Mouse (Mus musculus) limb, embryonic 13.5 days (tissue): ENCODE measurements at regions not wholly inside any gene's neighbourhood (a gene's known extent, or its start where the extent isn't known, plus 50 kb on each side); places are given as distances from the start of the nearest gene placed in this dataset.
A peak's percentile ranks its signal among the peaks of the same experiment; 100 is the strongest.
"Not testable (repeated sequence)": the region's sequence is repeated elsewhere in the genome, so short reads cannot be mapped to it uniquely, and the experiment has no call there.

Experiments used
- ATAC-seq: fragments of 200-750 bp; cut with Nextera tagmentation; 2 replicates; pipeline ENCODE4 v1.8.0; 2017; ENCODE audit warnings: low read depth, moderate number of reproducible peaks, moderate TSS enrichment; ENCODE audit not compliant: low FRiP score
- H3K27ac ChIP-seq: fragments of 300-500 bp; sonication (generic); 2 replicates; pipeline ENCODE4 v1.5.1; 2015; ENCODE audit warnings: inconsistent platforms, mild to moderate bottlenecking, moderate library complexity
- H3K27me3 ChIP-seq: fragments of 300-500 bp; sonication (generic); 2 replicates; pipeline ENCODE4 v1.6.1; 2015; ENCODE audit warnings: mild to moderate bottlenecking, inconsistent platforms
- H3K36me3 ChIP-seq: fragments of 300-500 bp; sonication (generic); 2 replicates; pipeline ENCODE4 v1.6.1; 2015; ENCODE audit warnings: inconsistent platforms, mild to moderate bottlenecking, moderate library complexity
- H3K4me1 ChIP-seq: fragments of 300-500 bp; sonication (generic); 2 replicates; pipeline ENCODE4 v1.6.1; 2015; ENCODE audit warnings: inconsistent platforms
- H3K4me2 ChIP-seq: fragments of 300-500 bp; sonication (generic); replicated peaks from 2 replicates; pipeline ENCODE4 v1.6.1; 2015; ENCODE audit warnings: inconsistent platforms, mild to moderate bottlenecking, moderate library complexity
- H3K4me3 ChIP-seq: fragments of 300-500 bp; sonication (generic); 2 replicates; pipeline ENCODE4 v1.5.1; 2015; ENCODE audit warnings: moderate library complexity, mild to moderate bottlenecking, inconsistent platforms
- H3K9ac ChIP-seq: fragments of 300-500 bp; sonication (generic); 2 replicates; pipeline ENCODE4 v1.6.1; 2015; ENCODE audit warnings: mild to moderate bottlenecking, inconsistent platforms
- H3K9me3 ChIP-seq: fragments of 300-500 bp; sonication (generic); 2 replicates; pipeline ENCODE4 v1.6.1; 2016; ENCODE audit warnings: inconsistent platforms
- WGBS: fragments of 180-500 bp; shearing (Covaris S2); methylation state at CpG from one replicate; pipeline ENCODE4 v1.1.7; 2015; 5-methylcytosine and 5-hydroxymethylcytosine counted together

DNA sequence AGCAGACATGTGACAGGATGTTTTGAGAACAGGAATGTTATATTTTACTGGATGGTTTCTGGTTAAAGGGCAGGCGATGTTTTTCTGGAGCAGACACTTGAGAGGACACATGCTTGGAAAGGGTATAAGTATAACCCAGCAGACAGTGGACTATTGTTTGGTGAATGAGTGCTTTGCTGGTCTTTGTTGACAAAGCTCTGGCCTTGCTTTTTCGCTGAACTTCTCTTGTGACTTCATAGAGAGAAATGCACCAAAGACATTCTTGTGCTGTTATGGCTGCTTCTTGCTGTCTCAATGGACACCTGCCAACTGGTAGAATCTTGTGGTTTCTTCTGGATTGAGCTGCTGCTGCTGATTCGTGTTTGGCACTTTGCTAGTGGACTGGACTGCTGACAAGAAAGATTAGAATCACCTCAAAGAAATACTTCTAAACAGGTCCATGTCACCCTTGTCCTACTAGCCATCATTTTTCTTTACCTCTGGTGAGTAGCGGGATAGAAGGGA lies 612.1 kb downstream of the Cypt12 start:
- H3K9me3 ChIP-seq, result no peaks in the 10 kb centered on the region
- no peak overlapping the region for H3K4me3 ChIP-seq
- 79% methylated on average over 4 of the region's 4 CpGs for WGBS
- H3K4me2 ChIP-seq, result no peak overlapping the region
- no peak for ATAC-seq
- H3K4me1 ChIP-seq, result no peaks in the 10 kb centered on the region
- H3K36me3 ChIP-seq, result no peaks in the 10 kb centered on the region
- H3K27ac ChIP-seq, result no peak overlapping the region
- H3K27me3 ChIP-seq, result no peaks in the 10 kb centered on the region
- H3K9ac ChIP-seq, result no peak overlapping the region

- ATAC-seq, H3K4me3 ChIP-seq, H3K27me3 ChIP-seq, H3K36me3 ChIP-seq, H3K4me1 ChIP-seq, H3K9ac ChIP-seq, H3K4me2 ChIP-seq, H3K27ac ChIP-seq, H3K9me3 ChIP-seq: not testable (repeated sequence)
- WGBS, result 68% methylated on average over 12 of the region's 12 CpGs
Measured at GRCm38 (mm10) chr3:18580911-18581626, 632.9 kb downstream of the Cypt12 start.

DNA sequence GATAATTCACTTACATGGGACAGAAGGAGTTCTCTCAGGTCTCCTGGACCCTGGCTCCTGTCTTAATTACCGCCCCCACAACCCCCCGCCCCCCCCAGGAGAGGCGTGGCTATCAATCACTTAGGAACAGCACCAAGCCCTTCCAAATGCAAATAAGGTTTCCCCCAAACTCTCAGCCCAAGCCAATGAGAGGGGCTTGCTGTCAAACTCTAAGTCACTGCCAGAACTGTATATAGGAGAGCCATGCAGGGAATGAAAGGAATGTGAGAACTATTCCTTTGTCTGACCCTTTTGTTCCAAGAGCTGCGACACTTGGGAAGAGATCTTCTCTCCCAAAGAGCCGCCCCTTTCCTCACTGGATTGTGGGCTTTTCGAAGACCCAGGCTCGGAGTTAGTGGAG lies 672.4 kb downstream of the Cypt12 start:
- no peak overlapping the region for H3K4me2 ChIP-seq
- WGBS, result 30% methylated on average over 7 of the region's 7 CpGs
- H3K27me3 ChIP-seq, result no peaks in the 10 kb centered on the region
- H3K4me3 ChIP-seq, result no peak overlapping the region
- H3K27ac ChIP-seq, result no peak overlapping the region
- H3K9ac ChIP-seq, result no peak overlapping the region
- H3K9me3 ChIP-seq, result no peaks in the 10 kb centered on the region
- peaks cover 26% of the 10 kb centered on the region for H3K4me1 ChIP-seq
- no peaks in the 10 kb centered on the region for H3K36me3 ChIP-seq
- no peak for ATAC-seq

DNA sequence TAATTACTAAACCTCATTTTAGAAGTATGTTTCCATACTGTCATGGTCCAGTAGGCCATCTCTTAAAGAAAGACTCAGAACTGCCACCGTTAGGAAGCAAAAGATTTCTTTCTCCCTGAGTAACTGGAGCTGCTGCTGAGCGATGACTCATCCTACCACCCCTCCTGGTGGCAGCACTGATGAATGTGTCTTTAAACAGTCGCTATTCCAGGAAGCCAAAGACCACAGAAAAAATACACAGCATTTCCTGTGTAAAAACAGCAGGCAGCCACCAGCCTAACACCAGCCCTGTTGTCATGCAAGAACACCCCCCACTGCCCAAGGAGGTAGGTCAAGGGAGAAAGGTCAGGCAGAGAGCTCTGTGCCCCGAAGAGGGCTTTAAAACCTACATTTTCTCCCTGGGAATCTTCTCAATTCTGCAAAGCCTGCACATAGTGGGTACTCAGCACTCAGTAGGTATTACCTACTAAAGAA lies 675.7 kb downstream of the Cypt12 start:
- H3K27ac ChIP-seq, result peak overlapping the region; percentile 72; the same call in 1 of the 2 replicates
- no peaks in the 10 kb centered on the region for H3K36me3 ChIP-seq
- ATAC-seq, result peak; percentile 68
- no peak overlapping the region for H3K9ac ChIP-seq
- H3K4me1 ChIP-seq, result peaks cover 34% of the 10 kb centered on the region
- peaks cover 10% of the 10 kb centered on the region; the same call in 1 of the 2 replicates for H3K27me3 ChIP-seq
- peak overlapping the region; percentile 69 for H3K4me2 ChIP-seq
- no peaks in the 10 kb centered on the region for H3K9me3 ChIP-seq
- H3K4me3 ChIP-seq, result no peak overlapping the region
- WGBS, result 5% methylated on average over 4 of the region's 4 CpGs

DNA sequence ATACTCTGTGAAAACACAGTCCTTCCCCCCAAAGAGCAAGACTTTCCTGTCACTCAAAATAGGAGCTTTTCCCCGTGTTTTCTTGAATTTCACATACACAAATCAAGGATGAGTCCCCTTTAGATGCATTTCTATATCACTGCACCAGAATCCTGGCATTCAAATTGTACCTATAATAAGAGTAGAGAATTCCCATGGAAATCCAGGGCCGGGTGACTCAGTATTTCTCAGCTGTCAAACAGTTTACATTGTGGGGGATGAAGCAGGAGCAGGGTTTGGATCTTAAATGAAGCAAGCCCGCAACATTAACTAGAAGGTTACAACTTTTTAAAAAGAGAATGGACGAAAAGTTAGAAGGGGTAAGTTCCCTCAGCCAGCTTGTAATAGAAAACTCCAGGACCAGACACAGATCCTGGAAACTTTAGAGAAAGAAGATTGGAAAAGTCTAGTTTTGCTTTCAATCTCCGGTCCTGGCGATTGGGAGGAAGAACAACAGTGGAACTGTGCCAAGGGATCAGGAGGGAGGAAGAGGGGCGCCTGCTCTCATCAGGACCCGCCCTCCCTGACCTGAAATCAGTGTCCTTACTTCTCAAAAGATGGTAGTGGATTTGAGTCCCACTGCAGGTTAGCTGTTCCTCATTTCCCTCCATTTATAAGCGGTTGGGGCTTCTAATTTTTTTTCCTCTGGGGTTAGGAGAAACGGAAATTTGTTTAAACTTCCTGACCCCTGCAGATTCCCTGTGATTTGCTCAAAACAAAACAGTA lies 676.4 kb downstream of the Cypt12 start:
- Histone ChIP-seq H3K27ac (peak overlapping the region; percentile 72), H3K27me3 (peaks cover 10% of the 10 kb centered on the region; the same call in 1 of the 2 replicates), H3K9ac (peak overlapping the region; percentile 59; the same call in 1 of the 2 replicates), H3K4me3 (peak overlapping the region; percentile 39), H3K9me3 (no peaks in the 10 kb centered on the region), H3K4me1 (peaks cover 34% of the 10 kb centered on the region), H3K36me3 (no peaks in the 10 kb centered on the region), H3K4me2 (peak overlapping the region; percentile 69)
- ATAC-seq, result peak; percentile 7; the same call in 1 of the 2 replicates
- 7% methylated on average over 10 of the region's 10 CpGs for WGBS

GRCm38 (mm10) chr3:18625395-18626328 lies 677.5 kb downstream of the Cypt12 start:
- H3K9ac ChIP-seq, result peak overlapping the region; percentile 59
- ATAC-seq, result peak; percentile 33
- H3K4me1 ChIP-seq, result peaks cover 34% of the 10 kb centered on the region
- 3% methylated on average over 32 of the region's 32 CpGs for WGBS
- H3K4me2 ChIP-seq, result peak overlapping the region; percentile 69
- peak overlapping the region; percentile 39 for H3K4me3 ChIP-seq
- H3K36me3 ChIP-seq, result no peaks in the 10 kb centered on the region
- H3K27me3 ChIP-seq, result peaks cover 10% of the 10 kb centered on the region; the same call in 1 of the 2 replicates
- no peaks in the 10 kb centered on the region for H3K9me3 ChIP-seq
- peak overlapping the region; percentile 72; the same call in 1 of the 2 replicates for H3K27ac ChIP-seq

- ATAC-seq, result no peak
- Histone ChIP-seq H3K9ac (no peak overlapping the region), H3K36me3 (no peaks in the 10 kb centered on the region), H3K4me3 (no peak overlapping the region), H3K9me3 (no peaks in the 10 kb centered on the region), H3K27me3 (peaks cover 10% of the 10 kb centered on the region; the same call in 1 of the 2 replicates), H3K4me2 (peak overlapping the region; percentile 69), H3K4me1 (peaks cover 34% of the 10 kb centered on the region), H3K27ac (no peak overlapping the region)
- 42% methylated on average over 6 of the region's 6 CpGs for WGBS
Measured at GRCm38 (mm10) chr3:18626375-18626774, 678.2 kb downstream of the Cypt12 start.

- Histone ChIP-seq H3K4me1 (peaks cover 34% of the 10 kb centered on the region), H3K9ac (no peak overlapping the region), H3K27me3 (peaks cover 10% of the 10 kb centered on the region; the same call in 1 of the 2 replicates), H3K27ac (no peak overlapping the region), H3K36me3 (no peaks in the 10 kb centered on the region), H3K4me2 (no peak overlapping the region), H3K4me3 (no peak overlapping the region), H3K9me3 (no peaks in the 10 kb centered on the region)
- 54% methylated on average over 2 of the region's 2 CpGs for WGBS
- no peak for ATAC-seq
Measured at GRCm38 (mm10) chr3:18626820-18627219, 678.6 kb downstream of the Cypt12 start.

DNA sequence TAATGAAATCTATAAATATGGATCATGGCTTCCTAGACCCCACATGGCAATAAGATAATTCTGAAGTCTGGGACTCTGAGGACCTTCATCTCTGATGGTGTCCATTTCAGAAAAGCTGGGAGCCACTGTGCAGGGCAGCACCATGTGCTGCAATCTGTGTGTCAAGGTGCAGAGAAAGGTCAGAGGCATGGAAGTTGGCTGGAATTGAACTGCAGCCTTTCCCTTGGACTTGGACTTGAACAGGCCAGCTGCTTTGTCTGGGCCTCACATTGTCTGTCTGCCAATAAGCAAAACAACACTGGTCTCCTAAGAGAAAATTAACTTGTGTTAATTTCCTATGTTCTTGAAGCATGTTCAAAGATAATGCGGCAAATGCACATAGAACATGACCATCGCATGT lies 681.0 kb downstream of the Cypt12 start:
- Histone ChIP-seq H3K9me3 (no peaks in the 10 kb centered on the region), H3K4me2 (no peak overlapping the region), H3K4me1 (peaks cover 21% of the 10 kb centered on the region), H3K9ac (no peak overlapping the region), H3K4me3 (no peak overlapping the region), H3K27me3 (peaks cover 10% of the 10 kb centered on the region; the same call in 1 of the 2 replicates), H3K27ac (no peak overlapping the region), H3K36me3 (no peaks in the 10 kb centered on the region)
- 96% methylated on average over 2 of the region's 2 CpGs for WGBS
- ATAC-seq, result no peak

DNA sequence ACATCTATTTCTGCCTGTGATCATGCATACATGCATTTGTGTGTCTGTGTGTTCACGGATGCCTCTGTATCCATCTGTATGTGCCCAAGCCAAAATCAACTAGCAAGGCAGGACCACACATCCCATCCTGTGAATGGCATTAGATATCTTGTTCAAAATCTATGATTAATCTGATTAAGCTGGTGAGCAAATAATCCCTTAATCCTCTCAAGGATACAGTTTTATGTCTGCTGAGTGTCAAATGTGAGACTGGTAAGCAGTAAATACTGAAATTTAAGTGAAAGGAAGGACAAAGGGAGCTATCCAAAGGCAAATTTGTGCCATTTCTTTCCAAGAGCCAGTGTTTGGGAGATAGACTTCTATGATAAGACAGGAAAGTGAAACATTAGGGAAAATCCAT lies 683.4 kb downstream of the Cypt12 start:
- no peak overlapping the region for H3K27ac ChIP-seq
- 92% methylated on average over 1 of the region's 1 CpGs for whole genome bisulfite sequencing
- H3K9ac ChIP-seq, result no peak overlapping the region
- no peak overlapping the region for H3K4me3 ChIP-seq
- H3K4me2 ChIP-seq, result no peak overlapping the region
- ATAC-seq, result no peak
- H3K9me3 ChIP-seq, result no peaks in the 10 kb centered on the region
- H3K36me3 ChIP-seq, result no peaks in the 10 kb centered on the region
- H3K27me3 ChIP-seq, result peaks cover 6% of the 10 kb centered on the region; the same call in 1 of the 2 replicates
- H3K4me1 ChIP-seq, result no peaks in the 10 kb centered on the region

DNA sequence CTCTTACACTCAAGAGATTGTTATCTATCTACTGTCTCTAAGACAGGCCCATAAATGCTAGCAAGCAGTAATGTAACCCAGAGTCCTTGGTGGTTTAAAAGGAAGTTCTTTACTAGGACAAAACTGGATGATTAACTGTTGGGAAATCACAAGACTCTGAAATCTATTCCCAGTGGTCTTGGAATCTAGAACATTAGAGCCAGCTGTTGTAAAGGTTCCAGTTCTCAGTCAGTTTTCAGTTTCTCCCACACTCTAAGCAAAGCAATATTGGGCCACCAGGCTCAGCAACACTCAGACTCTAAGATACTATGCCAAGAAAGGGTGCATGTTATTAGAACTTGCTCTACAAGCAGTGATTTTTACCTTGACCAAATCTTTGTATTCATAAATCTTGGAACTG lies 686.6 kb downstream of the Cypt12 start:
- no peak overlapping the region for H3K4me3 ChIP-seq
- no peaks in the 10 kb centered on the region for H3K27me3 ChIP-seq
- no peaks in the 10 kb centered on the region for H3K36me3 ChIP-seq
- H3K9me3 ChIP-seq, result no peaks in the 10 kb centered on the region
- H3K9ac ChIP-seq, result no peak overlapping the region
- H3K27ac ChIP-seq, result no peak overlapping the region
- no peaks in the 10 kb centered on the region for H3K4me1 ChIP-seq
- no peak overlapping the region for H3K4me2 ChIP-seq
- ATAC-seq, result no peak
